Mouse (Mus musculus) macrophage (primary cell): Measurements from ENCODE around the gene Asb16. TPM values are rescaled to one million over a fixed set of nuclear protein-coding genes. Genes with fewer than 3 reads are reported as not detected.
A peak's percentile ranks its signal among the peaks of the same experiment; 100 is the strongest.

Experiments used
- H3K27ac ChIP-seq: fragments of 350-480 bp; formaldehyde crosslinking; 2 replicates; pipeline ENCODE4 v1.9.0; 2021
- H3K36me3 ChIP-seq: fragments of 350-480 bp; formaldehyde crosslinking; 2 replicates; pipeline ENCODE4 v1.9.0; 2021; ENCODE audit errors: inconsistent target
- H3K4me3 ChIP-seq: fragments of 350-480 bp; formaldehyde crosslinking; 2 replicates; pipeline ENCODE4 v1.9.0; 2021; ENCODE audit errors: inconsistent target
- H3K79me2 ChIP-seq: fragments of 350-480 bp; formaldehyde crosslinking; 2 replicates; pipeline ENCODE4 v1.9.0; 2021; ENCODE audit errors: inconsistent target
- WGBS: methylation state at CpG from one replicate; pipeline ENCODE4 v1.1.7; 2026; ENCODE audit warnings: inconsistent platforms; ENCODE audit not compliant: missing documents; 5-methylcytosine and 5-hydroxymethylcytosine counted together
- polyA plus RNA-seq: library from polyadenylated mRNA; stranded (reverse); fragments of 250-400 nt; gene quantifications from 3 replicates; pipeline ENCODE4 v1.2.4, GENCODE M21; 2018; ENCODE audit warnings: inconsistent platforms

The Asb16 gene
- polyA plus RNA-seq, 1 experiment from 2014 or later, result not detected

DNA sequence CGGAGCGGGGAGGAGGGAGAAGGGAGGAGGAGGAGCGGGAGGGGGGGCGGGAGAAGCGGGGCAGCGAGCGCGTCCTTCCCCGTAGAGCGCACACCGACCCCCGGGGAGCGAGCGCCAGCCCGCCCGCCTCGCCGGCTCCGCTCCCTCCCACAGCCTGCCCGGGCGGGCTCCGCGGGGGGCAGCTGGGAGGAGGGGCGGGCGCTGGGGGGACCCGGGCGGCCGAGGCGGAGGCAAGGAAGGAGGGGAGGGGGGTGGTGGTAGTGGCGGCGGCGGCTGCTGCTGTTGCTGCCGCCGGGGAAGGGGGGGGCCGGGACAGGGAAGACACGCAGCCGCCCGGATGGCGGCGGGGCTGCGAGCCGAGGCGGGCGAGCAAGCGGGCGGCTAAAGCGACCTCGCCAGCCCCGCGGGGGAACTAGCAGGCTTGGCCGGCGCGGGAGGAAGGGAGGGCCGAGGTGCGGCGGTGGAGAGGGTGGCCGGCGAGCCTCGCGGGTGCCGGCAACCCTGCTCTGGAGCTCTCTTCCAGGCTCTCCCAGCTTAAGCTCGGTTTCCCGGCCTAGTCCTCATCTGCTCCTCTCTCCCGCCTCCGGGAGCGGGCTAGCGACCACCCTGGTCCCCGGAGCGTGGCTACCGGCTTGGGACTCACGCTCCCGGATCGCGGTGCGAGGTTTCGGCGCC lies 49.5 kb downstream of the Asb16 start:
- peak overlapping the region; percentile 75 for H3K27ac ChIP-seq
- under 1% methylated on average over 43 of the region's 77 CpGs for WGBS

DNA sequence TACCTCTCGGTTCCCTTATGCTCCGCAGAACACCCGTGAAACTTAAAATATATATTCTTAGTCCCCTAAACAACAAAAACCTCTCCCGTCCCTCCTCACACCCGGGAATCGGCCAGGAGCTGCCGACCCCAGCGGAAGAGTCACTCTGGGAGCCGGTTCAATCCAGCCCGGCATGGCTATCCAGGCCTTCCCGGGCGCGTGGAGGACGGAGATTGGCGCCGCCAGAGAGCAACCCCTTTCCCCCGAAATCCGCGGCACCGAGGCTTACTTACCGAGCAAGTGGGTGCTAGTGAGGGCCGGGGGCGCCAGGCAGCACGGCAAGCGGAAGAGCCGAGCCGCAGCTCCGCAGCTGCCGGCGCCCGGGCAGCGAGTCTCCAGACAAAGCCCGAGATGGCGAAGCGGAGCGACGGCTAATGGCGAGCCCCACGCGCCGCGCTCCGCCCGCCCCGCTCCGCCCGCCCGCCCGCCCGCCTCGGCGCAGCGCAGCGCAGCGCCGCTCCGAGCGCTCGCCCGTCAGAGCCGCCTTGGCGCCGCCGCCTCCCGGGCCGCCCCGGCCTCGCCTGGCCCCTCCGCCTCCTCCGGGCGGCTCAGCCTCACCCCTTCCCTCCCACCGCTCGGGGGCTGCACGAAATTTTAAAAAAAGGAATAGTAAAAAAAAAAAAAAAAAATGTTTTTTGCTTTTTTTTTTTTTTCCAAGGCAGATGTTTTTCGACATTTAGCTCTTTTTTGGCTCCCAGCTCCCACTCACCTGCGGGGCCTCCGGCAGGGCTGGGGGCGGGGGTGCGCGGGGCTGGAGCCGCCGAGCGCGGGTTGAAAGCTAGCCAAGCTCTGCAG lies 50.2 kb downstream of the Asb16 start:
- under 1% methylated on average over 61 of the region's 84 CpGs for WGBS
- H3K36me3 ChIP-seq, result peaks cover 15% of the 10 kb centered on the region; the same call in 1 of the 2 replicates
- H3K27ac ChIP-seq, result peak overlapping the region; percentile 75
- H3K79me2 ChIP-seq, result peaks cover 19% of the 10 kb centered on the region
- H3K4me3 ChIP-seq, result peak overlapping the region; percentile 60

More for the DNA sequence above, 49.5 kb downstream of the Asb16 start:
- Histone ChIP-seq H3K79me2 (peaks cover 19% of the 10 kb centered on the region), H3K36me3 (peaks cover 22% of the 10 kb centered on the region; the same call in 1 of the 2 replicates), H3K4me3 (peak overlapping the region; percentile 60)

DNA sequence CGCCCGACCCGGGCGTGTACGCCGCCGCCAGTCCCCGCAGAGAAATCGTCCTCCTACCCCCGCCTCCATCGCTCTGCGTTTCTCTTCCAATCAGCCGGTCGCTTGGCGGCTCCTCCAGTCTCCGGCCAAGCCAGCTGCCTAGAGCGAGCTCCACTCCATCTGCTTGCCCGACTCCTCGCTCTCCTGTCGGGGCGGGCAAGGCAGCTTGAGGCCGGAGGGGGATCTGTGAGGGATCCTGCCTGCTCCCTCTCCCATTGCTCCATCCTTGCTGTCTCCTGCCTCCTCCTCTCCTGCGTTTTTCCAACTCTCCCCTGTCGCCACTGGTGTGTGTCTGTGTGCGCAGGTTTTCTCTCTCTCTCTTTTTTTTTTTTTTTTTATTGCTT lies 50.9 kb downstream of the Asb16 start, which contains the start of gene Ubtf:
Ubtf (minus strand) TSS at position 333 of the 383 bp plus-strand sequence.
- Histone ChIP-seq H3K79me2 (peaks cover 19% of the 10 kb centered on the region), H3K27ac (peak within 1 kb of the TSS; percentile 75), H3K4me3 (peak within 1 kb of the TSS; percentile 60), H3K36me3 (peaks cover 9% of the 10 kb centered on the region; the same call in 1 of the 2 replicates)
- 0% methylated on average over 21 of the region's 25 CpGs for WGBS

DNA sequence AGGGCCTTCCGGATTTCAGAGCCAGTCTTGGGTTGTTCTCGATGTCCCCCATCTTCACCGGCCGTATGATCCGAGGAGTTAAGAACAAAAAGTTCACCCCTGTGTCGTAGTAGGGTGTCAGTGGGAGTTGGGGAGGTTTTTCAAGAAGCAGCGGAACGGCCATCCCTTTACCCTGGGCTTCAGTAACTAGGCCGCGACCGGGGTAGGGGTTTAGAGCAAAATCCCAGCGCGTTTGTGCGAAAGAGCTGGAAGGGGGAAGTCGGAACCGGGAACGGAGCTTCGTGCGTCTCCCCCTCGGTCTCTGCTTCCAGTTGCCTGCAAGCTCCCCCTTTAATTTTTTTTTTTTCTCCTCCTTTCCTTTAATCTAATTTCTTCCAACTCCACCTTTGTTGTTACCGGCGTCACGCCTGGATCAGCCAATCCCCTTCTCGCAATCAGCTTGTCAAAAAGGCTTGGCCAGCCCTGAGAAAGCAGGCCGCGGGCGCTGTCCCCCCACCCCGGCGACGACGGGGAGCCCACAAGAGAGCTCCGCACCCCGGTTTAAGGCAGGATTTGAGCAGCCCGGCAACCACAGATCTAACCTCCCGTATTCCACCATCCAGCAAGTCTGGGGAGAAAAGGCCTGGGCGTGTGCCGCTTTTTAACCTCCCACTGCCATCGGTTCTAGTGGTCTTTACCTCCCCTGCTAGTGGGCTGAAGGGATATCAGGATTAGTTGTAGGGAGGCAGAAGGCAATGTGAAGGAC lies 51.6 kb downstream of the Asb16 start:
- H3K4me3 ChIP-seq, result peak overlapping the region; percentile 38
- 0 out of 2 replicates have a peak, but pooled peaks cover 2% of the 10 kb centered on the region for H3K36me3 ChIP-seq
- H3K27ac ChIP-seq, result peak overlapping the region; percentile 65
- 5% methylated on average over 38 of the region's 38 CpGs for WGBS
- peaks cover 14% of the 10 kb centered on the region for H3K79me2 ChIP-seq

DNA sequence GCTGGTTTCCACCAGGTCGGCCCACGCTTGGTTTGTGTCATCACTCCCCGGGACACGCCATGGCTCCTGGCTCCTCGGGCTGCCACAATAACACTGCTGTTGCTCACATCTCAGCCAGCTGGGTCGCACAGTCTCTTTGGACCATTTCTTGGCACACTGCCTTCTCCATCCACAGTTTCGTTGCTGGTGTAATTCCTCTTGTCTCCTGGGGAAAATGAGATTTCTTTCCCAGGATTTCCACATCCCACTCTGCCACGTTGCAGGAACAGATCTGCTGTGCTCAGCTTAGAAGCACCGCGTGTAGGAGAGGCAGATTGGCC lies 52.1 kb downstream of the Asb16 start:
- Histone ChIP-seq H3K79me2 (peaks cover 9% of the 10 kb centered on the region), H3K27ac (no peak overlapping the region), H3K36me3 (no peaks in the 10 kb centered on the region), H3K4me3 (no peak overlapping the region)
- 60% methylated on average over 10 of the region's 10 CpGs for WGBS

DNA sequence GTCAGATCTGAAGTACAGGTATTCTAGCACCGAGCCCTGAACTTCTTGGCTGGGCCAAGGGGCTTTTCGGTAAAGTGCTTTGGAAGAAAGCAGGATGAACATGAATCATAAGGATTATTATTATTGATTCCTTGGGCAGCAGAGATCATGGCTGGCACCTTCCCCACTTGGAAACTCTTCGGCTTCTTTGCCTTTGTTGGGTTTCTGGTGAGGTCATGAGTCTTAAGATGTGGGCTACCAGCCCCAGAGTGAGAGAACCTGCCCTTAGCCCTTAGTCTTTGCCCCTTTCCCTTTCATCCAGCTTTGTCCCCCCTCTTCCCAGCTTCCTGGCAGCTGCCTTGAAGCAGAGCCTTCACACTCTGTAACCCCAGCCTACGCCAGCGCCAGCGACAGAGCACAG lies 53.4 kb downstream of the Asb16 start:
- no peaks in the 10 kb centered on the region for H3K36me3 ChIP-seq
- H3K27ac ChIP-seq, result no peak overlapping the region
- WGBS, result 91% methylated on average over 6 of the region's 6 CpGs
- H3K4me3 ChIP-seq, result no peak overlapping the region
- H3K79me2 ChIP-seq, result no peaks in the 10 kb centered on the region; the same call in 1 of the 2 replicates

DNA sequence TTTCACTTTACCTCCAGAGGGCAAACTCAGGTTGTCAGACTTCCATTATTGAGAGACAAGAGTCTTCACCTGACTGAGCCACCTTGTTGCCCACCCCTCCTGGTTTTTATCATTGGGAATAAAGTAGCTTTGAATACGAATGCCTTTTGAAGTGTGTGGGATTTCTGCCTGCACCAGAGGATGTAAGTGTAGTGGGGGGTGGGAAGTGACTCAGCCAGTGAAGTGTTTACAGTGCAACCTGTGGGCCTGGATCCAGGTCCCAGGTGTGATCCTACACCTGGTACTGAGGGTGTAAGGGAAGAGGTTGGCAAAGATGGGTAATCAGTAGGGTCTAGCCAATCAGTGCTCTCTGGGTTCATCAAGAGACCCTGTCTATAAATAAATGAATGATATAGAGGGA lies 55.0 kb downstream of the Asb16 start:
- no peaks in the 10 kb centered on the region; the same call in 1 of the 2 replicates for H3K79me2 ChIP-seq
- no peak overlapping the region for H3K27ac ChIP-seq
- no peaks in the 10 kb centered on the region for H3K36me3 ChIP-seq
- WGBS, result 100% methylated on average over 1 of the region's 1 CpGs
- no peak overlapping the region for H3K4me3 ChIP-seq

DNA sequence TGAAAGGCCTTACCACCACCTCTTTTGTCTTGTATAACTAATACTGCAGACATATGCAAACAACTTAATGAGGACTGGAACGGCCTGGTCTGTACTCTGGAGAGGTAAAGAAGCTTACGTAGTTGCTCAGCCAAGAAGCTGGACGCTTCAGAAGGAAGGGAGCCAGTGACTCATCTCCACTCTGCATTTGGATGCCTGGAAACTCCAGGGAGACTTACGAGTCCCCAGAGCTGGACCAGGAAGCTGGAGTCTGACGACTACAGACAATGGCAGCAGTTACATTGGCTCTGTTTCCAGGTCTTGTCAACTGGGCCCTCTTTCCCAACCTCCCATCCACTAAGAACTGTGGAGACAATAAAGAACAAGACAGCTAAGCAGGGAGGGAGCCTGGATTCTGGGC lies 58.7 kb downstream of the Asb16 start:
- WGBS, result 81% methylated on average over 3 of the region's 5 CpGs
- no peak overlapping the region for H3K27ac ChIP-seq
- no peaks in the 10 kb centered on the region for H3K36me3 ChIP-seq
- H3K79me2 ChIP-seq, result no peaks in the 10 kb centered on the region
- no peak overlapping the region for H3K4me3 ChIP-seq

DNA sequence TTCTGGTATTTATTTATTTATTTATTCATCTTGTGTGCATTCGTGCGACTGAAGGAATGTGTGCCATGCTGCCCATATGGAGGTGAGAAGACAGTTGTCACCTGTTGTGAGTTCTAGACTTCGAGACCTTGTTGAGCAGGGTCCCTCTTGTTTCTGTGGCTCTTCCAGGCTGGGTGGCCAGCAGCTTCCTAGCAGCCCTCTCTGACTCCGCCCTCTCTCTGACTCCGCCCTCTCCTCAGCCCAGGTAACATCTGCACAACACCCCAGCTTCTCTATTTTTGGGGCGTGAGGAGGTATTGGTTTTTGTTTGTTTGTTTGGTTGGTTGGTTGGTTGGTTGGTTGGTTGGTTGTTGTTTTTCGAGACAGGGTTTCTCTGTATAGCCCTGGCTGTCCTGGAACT lies 59.3 kb downstream of the Asb16 start:
- Histone ChIP-seq H3K79me2 (no peaks in the 10 kb centered on the region), H3K27ac (no peak overlapping the region), H3K36me3 (no peaks in the 10 kb centered on the region), H3K4me3 (no peak overlapping the region)
- WGBS, result 81% methylated on average over 7 of the region's 7 CpGs

Other genes starting within 250 kb of the Asb16 start
- gene Mpp3, start 240.3 kb upstream of the Asb16 start, polyA plus RNA-seq, result not detected in 3 replicates
- gene Cd300lg, start 227.2 kb upstream of the Asb16 start, polyA plus RNA-seq, result 0.19 to 0.50 TPM (median 0.22 TPM) in 3 replicates
- not detected in 3 replicates for gene Mpp2, start 180.2 kb upstream of the Asb16 start, polyA plus RNA-seq
- gene Ppy, start 167.4 kb upstream of the Asb16 start, polyA plus RNA-seq, result not detected in 3 replicates
- gene Pyy, start 160.9 kb upstream of the Asb16 start, polyA plus RNA-seq, result not detected in 3 replicates
- not detected in 3 replicates for gene Nags, start 123.2 kb upstream of the Asb16 start, polyA plus RNA-seq
- gene Tmem101, start 112.3 kb upstream of the Asb16 start, polyA plus RNA-seq, result 4.6 to 11.0 TPM (median 10.6 TPM) in 3 replicates
- gene Lsm12, start 83.4 kb upstream of the Asb16 start, polyA plus RNA-seq, result 28.1 to 59.1 TPM (median 48.0 TPM) in 3 replicates
- 17.7 to 29.9 TPM (median 27.6 TPM) in 3 replicates for gene G6pc3, start 79.1 kb upstream of the Asb16 start, polyA plus RNA-seq
- gene Hdac5, start 38.6 kb upstream of the Asb16 start, polyA plus RNA-seq, result 31.9 to 58.0 TPM (median 47.9 TPM) in 3 replicates
- gene BC030867, start 19.9 kb upstream of the Asb16 start, polyA plus RNA-seq, result 0.22 to 4.2 TPM (median 1.5 TPM) in 3 replicates
- gene Tmub2, start 16.2 kb downstream of the Asb16 start, polyA plus RNA-seq, result 30.1 to 47.5 TPM (median 30.9 TPM) in 3 replicates
- gene Atxn7l3, start 27.9 kb downstream of the Asb16 start, polyA plus RNA-seq, result 14.9 to 36.0 TPM (median 29.4 TPM) in 3 replicates
- 44.6 to 66.0 TPM (median 62.1 TPM) in 3 replicates for gene Ubtf, start 51.0 kb downstream of the Asb16 start, polyA plus RNA-seq
- gene Slc4a1, start 97.5 kb downstream of the Asb16 start, polyA plus RNA-seq, result not detected in 3 replicates
- 0.12 to 1.0 TPM (median 0.30 TPM) in 3 replicates for gene Rundc3a, start 124.7 kb downstream of the Asb16 start, polyA plus RNA-seq
- 110 to 131 TPM (median 120 TPM) in 3 replicates for gene Slc25a39, start 139.2 kb downstream of the Asb16 start, polyA plus RNA-seq
- 2,366 to 2,992 TPM (median 2,461 TPM) in 3 replicates for gene Grn, start 161.6 kb downstream of the Asb16 start, polyA plus RNA-seq
- gene Fam171a2, start 178.9 kb downstream of the Asb16 start, polyA plus RNA-seq, result not detected in 3 replicates
- gene Itga2b, start 201.4 kb downstream of the Asb16 start, polyA plus RNA-seq, result 0.73 to 0.90 TPM (median 0.79 TPM) in 3 replicates